Mouse (Mus musculus) lung, embryonic 16.5 days (tissue): ENCODE results near the gene Lexm. TPM values are rescaled to one million over a fixed set of nuclear protein-coding genes. Genes with fewer than 3 reads are reported as not detected.
A peak's percentile ranks its signal among the peaks of the same experiment; 100 is the strongest.

Experiments used
- ATAC-seq: fragments of 200-750 bp; cut with Nextera tagmentation; 2 replicates; pipeline ENCODE4 v1.8.0; 2017; ENCODE audit warnings: low read depth, mild to moderate bottlenecking, moderate library complexity
- H3K27ac ChIP-seq: fragments of 300-500 bp; sonication (generic); 2 replicates; pipeline ENCODE4 v1.5.1; 2014; ENCODE audit warnings: mild to moderate bottlenecking, control low read depth, low read length
- H3K27me3 ChIP-seq: fragments of 300-500 bp; sonication (generic); 2 replicates; pipeline ENCODE4 v1.6.1; 2014; ENCODE audit warnings: low read depth, low read length, mixed read lengths; ENCODE audit not compliant: control insufficient read depth, insufficient read depth
- H3K36me3 ChIP-seq: fragments of 300-500 bp; sonication (generic); 2 replicates; pipeline ENCODE4 v1.6.1; 2014; ENCODE audit warnings: low read length; ENCODE audit not compliant: control insufficient read depth, insufficient read depth
- H3K4me1 ChIP-seq: fragments of 300-500 bp; sonication (generic); replicated peaks from 2 replicates; pipeline ENCODE4 v1.6.1; 2014; ENCODE audit warnings: low read length, mixed read lengths; ENCODE audit not compliant: control insufficient read depth, insufficient read depth
- H3K4me2 ChIP-seq: fragments of 300-500 bp; sonication (generic); 2 replicates; pipeline ENCODE4 v1.6.1; 2014; ENCODE audit warnings: low read depth, low read length, control low read depth
- H3K4me3 ChIP-seq: fragments of 300-500 bp; sonication (generic); 2 replicates; pipeline ENCODE4 v1.5.1; 2014; ENCODE audit warnings: mild to moderate bottlenecking, low read length, control low read depth
- H3K9ac ChIP-seq: fragments of 300-500 bp; sonication (generic); 2 replicates; pipeline ENCODE4 v1.6.1; 2014; ENCODE audit warnings: low read length, control low read depth
- H3K9me3 ChIP-seq: fragments of 300-500 bp; sonication (generic); 2 replicates; pipeline ENCODE4 v1.6.1; 2016; ENCODE audit warnings: low read length; ENCODE audit not compliant: control insufficient read depth
- WGBS: fragments of 180-500 bp; shearing (Covaris S2); extraction: QIAGEN DNeasy Blood & Tissue Kit; methylation state at CpG from one replicate; pipeline ENCODE4 v1.1.7; 2014; 5-methylcytosine and 5-hydroxymethylcytosine counted together
- polyA plus RNA-seq: library from polyadenylated mRNA; unstranded; fragments of >200 nt; fragmentation: Nextera tagmentation; extraction: Ambion mirVana; gene quantifications from 2 replicates; pipeline ENCODE4 v1.2.1, GENCODE M21; 2015

Gene Lexm
- polyA plus RNA-seq, 1 experiment from 2014 or later, result not detected

DNA sequence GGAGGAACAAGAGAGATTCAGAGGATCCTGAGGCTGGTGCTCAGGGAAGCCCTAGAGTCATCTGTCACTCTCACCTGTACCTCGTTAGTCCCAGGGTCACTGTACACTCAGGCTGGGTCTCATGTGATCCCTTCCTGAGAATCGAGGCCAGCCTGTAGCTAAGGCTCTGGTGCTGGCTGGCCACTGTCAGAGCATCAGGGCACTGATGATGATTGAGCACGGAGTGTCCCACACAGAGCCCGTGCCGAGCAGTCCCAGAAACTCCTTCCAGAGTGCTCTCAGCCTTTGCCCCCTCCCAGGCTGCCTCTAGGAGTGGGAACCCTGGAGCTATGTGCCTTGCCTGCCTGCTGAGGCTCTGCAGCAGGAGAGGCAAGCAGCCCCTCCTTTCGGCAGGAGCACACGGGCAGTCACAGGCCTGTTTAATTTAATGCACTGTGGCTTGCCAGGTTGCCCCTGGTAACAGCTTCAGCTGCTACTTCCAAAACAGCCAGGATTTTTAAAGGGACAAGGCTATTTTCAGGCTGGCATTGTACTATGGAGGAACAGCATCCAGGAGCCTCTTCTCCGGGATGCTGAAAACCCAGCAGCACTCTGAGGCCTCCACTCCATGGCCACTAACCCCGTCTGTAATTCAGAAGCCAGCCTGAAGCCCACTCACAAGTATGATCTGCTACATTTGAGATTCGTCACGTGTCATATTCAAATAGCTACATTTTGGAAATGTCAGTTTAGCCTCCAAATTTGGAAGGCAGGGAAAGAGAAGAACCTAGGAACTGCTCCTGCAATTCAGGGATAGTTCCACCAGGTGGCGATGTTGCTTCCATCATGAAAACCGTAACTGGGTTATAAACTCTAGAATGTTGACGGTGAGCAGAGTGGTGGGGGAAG, 13.5 kb upstream of the Lexm start:
- 20% methylated on average over 14 of the region's 14 CpGs for WGBS
- Histone ChIP-seq H3K27ac (no peak overlapping the region), H3K36me3 (no peaks in the 10 kb centered on the region), H3K4me1 (peaks cover 8% of the 10 kb centered on the region), H3K4me2 (no peak overlapping the region), H3K9ac (no peak overlapping the region), H3K9me3 (no peaks in the 10 kb centered on the region), H3K4me3 (no peak overlapping the region), H3K27me3 (no peaks in the 10 kb centered on the region)
- no peak for ATAC-seq

DNA sequence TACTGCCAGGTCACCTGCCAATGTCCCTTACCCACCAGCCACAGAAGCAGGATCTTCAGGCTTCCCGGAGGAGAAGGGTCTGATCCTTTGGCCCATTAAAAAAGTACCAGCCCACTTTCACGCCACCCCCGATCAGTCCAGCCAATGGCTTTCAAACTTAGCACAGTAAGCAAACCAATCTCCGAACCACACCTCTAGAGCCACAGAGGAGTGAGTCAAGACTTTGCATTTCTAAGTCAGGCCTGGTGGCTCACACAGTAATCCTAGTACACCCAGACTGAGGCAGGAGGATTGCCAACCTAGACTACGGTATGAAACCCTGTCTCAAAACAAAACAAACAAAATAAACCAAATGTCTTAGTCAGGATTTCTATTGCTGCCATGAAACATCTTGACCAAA, 12.3 kb upstream of the Lexm start:
- H3K4me2 ChIP-seq, result no peak overlapping the region
- H3K27me3 ChIP-seq, result peaks cover under 1% of the 10 kb centered on the region; the same call in 1 of the 2 replicates
- ATAC-seq, result no peak
- peaks cover 8% of the 10 kb centered on the region for H3K4me1 ChIP-seq
- no peak overlapping the region for H3K9ac ChIP-seq
- 55% methylated on average over 5 of the region's 5 CpGs for WGBS
- H3K9me3 ChIP-seq, result no peaks in the 10 kb centered on the region
- H3K4me3 ChIP-seq, result no peak overlapping the region
- no peaks in the 10 kb centered on the region for H3K36me3 ChIP-seq
- no peak overlapping the region for H3K27ac ChIP-seq

DNA sequence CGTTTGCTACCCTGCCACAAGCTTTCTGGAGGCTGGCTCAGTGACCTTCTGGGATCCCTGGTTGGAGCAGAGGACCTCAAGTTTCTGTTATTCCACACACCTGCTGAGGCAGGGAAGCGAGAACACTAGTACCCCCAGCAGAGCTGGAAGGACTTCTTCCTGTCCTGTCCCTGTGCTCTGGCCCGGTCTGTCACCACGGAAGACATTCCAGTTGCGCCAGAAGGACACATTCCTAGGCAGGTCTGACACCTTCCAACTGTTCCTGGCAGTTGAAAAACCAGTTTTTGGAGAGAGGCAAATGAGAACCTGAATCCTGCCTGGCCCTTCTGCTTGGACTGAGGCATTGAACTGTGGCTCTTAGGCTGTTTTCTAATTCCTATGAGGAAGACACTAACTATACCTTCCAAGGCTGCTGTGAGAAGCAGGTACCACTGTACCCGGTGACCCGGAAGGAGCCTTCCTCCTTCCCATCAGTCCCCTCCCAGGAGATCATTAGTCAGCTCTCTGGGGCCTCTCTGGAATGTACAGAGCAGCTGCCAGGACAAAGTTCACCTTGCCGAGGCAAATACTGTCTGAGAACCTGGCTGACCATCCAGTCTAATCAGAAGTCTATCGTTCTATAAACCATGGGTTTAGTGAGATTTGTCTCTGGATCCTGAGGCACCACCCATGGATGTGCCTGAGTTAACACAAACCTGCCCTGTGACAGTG, 11.8 kb upstream of the Lexm start:
- Histone ChIP-seq H3K27ac (0 out of 2 replicates have a peak overlapping the region, but pooled peaks have one; percentile 31), H3K9ac (no peak overlapping the region), H3K4me2 (no peak overlapping the region), H3K4me1 (peaks cover 6% of the 10 kb centered on the region), H3K9me3 (no peaks in the 10 kb centered on the region), H3K36me3 (no peaks in the 10 kb centered on the region), H3K27me3 (peaks cover 6% of the 10 kb centered on the region; the same call in 1 of the 2 replicates), H3K4me3 (no peak overlapping the region)
- ATAC-seq, result peak; percentile 29; the same call in 1 of the 2 replicates
- 18% methylated on average over 9 of the region's 9 CpGs for WGBS

DNA sequence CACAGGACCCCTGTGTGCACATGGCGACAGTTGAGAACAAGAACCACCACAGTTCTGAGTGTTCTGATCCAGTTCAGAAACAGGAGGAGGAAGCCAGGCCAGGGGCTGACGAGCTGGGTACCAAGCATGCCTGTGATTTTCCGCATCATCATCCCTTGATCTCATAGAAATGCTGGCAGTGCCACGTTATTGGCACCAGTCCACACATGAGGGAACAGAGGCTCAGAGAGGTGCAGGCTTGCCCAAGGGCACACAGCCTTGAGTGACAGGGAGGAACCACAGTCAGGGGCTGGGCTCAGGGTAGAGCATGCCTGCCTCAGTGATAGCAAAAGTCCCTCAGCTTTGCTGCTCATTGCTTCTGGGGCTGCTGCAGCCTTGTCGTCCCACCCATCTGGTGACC, 10.8 kb upstream of the Lexm start:
- 70% methylated on average over 5 of the region's 5 CpGs for WGBS

DNA sequence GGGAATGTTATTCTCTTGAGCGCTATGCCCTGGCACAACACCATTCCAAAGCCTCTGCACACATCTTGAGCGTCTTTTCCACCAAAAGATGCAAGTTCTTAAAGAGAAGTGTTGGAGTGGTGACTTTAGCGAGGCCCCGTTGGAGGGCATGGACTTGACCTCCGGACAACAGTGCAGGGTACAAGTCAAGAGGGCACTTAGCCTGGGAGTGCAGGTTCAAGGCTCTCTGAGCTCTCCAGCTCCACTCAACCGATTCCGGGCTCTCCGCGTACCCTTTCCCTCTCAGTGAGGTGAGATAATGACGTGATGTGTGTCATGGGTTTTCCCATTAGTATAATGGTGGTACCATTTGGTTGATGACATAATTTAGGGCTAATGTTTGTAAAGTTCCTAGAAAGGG, 7.2 kb upstream of the Lexm start:
- ATAC-seq, result no peak
- H3K27me3 ChIP-seq, result peaks cover 24% of the 10 kb centered on the region

More for the DNA sequence above, 10.8 kb upstream of the Lexm start:
- Histone ChIP-seq H3K4me3 (no peak overlapping the region), H3K4me2 (no peak overlapping the region), H3K27me3 (peaks cover 16% of the 10 kb centered on the region), H3K9ac (no peak overlapping the region), H3K27ac (no peak overlapping the region), H3K36me3 (no peaks in the 10 kb centered on the region), H3K9me3 (no peaks in the 10 kb centered on the region), H3K4me1 (no peaks in the 10 kb centered on the region; the same call in 1 of the 2 replicates)
- no peak for ATAC-seq

DNA sequence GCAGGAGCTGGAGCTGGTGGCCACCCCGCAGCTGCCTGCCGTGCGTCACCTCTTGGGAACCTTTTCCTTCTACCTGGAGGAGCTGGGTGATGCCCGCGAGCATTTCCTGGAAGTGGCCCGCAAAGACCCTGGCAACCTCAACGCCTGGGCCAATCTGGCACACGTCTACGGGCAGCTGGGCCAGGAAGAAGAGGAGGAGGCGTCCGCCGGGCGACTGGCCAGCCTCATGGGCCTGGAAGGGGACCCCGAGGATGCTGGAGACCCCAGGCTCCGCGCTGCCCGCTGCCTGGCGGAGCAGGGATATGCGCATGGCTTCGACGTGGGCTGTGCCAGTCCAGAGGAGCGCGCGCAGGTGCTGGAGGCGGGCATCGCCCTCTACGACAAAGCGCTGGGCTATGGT, 5.7 kb upstream of the Lexm start:
- H3K9me3 ChIP-seq, result no peaks in the 10 kb centered on the region
- H3K9ac ChIP-seq, result no peak overlapping the region
- peak overlapping the region; percentile 54 for H3K4me2 ChIP-seq
- peaks cover 2% of the 10 kb centered on the region; the same call in 1 of the 2 replicates for H3K4me1 ChIP-seq
- no peaks in the 10 kb centered on the region for H3K36me3 ChIP-seq
- H3K4me3 ChIP-seq, result peak overlapping the region; percentile 38
- H3K27me3 ChIP-seq, result peaks cover 24% of the 10 kb centered on the region
- H3K27ac ChIP-seq, result no peak overlapping the region
- WGBS, result 21% methylated on average over 28 of the region's 28 CpGs
- no peak for ATAC-seq

More for the DNA sequence above, 7.2 kb upstream of the Lexm start:
- 74% methylated on average over 10 of the region's 10 CpGs for WGBS
- H3K9ac ChIP-seq, result no peak overlapping the region
- H3K36me3 ChIP-seq, result no peaks in the 10 kb centered on the region
- peaks cover 2% of the 10 kb centered on the region for H3K4me1 ChIP-seq
- H3K27ac ChIP-seq, result no peak overlapping the region
- no peak overlapping the region for H3K4me3 ChIP-seq
- H3K4me2 ChIP-seq, result no peak overlapping the region
- no peaks in the 10 kb centered on the region for H3K9me3 ChIP-seq

DNA sequence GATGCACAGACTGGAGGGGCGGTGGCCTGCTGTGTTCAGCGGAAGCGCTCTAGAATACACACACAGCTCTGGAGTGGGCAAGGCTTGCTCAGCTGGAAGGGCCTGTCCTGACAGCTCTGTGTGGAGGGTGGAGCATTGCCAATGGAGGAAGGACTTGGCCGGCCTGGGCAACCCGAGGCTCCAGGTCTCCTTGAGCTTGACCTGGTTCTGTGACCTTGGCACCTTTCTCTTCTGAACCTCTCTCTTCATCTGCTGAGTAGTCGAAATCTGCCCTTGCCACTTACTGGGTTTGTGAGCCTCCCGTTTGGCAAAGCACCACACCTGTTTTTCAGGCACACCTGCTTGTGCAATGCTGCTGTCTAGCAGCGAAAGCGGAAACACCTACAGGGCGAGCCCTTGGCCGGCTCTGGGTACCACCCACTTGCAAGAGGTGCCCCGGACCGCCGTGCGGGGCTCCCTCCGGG, 5.0 kb upstream of the Lexm start, which contains the start of gene Ttc22:
Gene Ttc22, plus strand, starts transcription at position 403 of the 464 bp plus-strand sequence.
- Histone ChIP-seq H3K4me1 (peaks cover 2% of the 10 kb centered on the region; the same call in 1 of the 2 replicates), H3K27ac (no peak within 1 kb of the TSS), H3K4me3 (peak within 1 kb of the TSS; percentile 38), H3K4me2 (peak within 1 kb of the TSS; percentile 54), H3K27me3 (peaks cover 24% of the 10 kb centered on the region), H3K36me3 (no peaks in the 10 kb centered on the region), H3K9me3 (no peaks in the 10 kb centered on the region), H3K9ac (0 out of 2 replicates have a peak within 1 kb of the TSS, but pooled peaks have one; percentile 12)
- WGBS, result 19% methylated on average over 16 of the region's 16 CpGs
- ATAC-seq, result peak; percentile 84

DNA sequence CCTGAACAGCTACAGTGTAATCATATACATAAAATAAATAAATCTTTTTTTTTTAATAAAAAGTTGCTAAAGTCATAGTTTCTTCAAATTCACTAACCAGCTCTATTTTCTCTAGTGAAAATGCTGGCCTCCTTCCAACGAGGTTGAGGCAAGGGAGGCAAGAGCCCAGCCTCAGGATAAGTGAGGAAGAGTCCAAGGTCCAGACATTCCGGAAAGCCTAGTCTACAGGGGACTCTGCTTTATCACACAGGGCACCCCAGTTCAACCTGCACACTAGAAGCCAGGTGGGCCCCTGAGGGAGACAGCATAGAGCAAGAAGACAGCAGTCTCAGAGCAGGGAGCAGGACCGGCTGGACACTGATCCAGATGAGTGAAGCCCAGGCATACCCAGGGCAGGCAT, 4.4 kb upstream of the Lexm start:
- ATAC-seq, result no peak
- no peak overlapping the region for H3K27ac ChIP-seq
- peaks cover 2% of the 10 kb centered on the region; the same call in 1 of the 2 replicates for H3K4me1 ChIP-seq
- no peak overlapping the region for H3K9ac ChIP-seq
- WGBS, result 57% methylated on average over 3 of the region's 3 CpGs
- no peak overlapping the region for H3K4me3 ChIP-seq
- peaks cover 24% of the 10 kb centered on the region for H3K27me3 ChIP-seq
- no peaks in the 10 kb centered on the region for H3K36me3 ChIP-seq
- H3K4me2 ChIP-seq, result no peak overlapping the region
- no peaks in the 10 kb centered on the region for H3K9me3 ChIP-seq

DNA sequence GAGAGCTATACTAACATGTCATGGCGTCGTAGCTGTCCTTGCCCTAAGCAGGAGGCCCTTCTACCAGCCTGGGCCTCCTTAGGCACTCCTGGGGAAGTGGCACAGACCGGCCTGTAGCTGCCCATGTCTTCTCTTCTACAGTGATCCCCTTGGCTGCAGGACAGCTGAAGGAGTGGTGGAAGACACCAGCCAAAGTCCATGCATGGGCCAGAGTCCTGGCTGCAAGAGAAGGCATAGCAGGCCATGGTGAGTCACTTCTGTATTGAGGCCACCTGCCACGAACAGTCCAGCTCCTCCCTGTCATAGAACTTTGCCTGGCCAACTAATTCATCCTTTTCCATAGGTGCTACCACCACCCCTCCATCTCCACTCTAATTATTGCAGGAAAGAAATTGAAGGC, 1.9 kb upstream of the Lexm start:
- ATAC-seq, result no peak
- no peaks in the 10 kb centered on the region for H3K9me3 ChIP-seq
- no peak overlapping the region for H3K9ac ChIP-seq
- H3K27ac ChIP-seq, result no peak overlapping the region
- H3K4me1 ChIP-seq, result peaks cover 2% of the 10 kb centered on the region; the same call in 1 of the 2 replicates
- WGBS, result 77% methylated on average over 4 of the region's 4 CpGs
- H3K4me2 ChIP-seq, result no peak overlapping the region
- peaks cover 18% of the 10 kb centered on the region for H3K27me3 ChIP-seq
- no peak overlapping the region for H3K4me3 ChIP-seq
- H3K36me3 ChIP-seq, result no peaks in the 10 kb centered on the region
